Mouse (Mus musculus): Measurements from ENCODE around the gene Scml4.

Scml4 gene

DNA sequence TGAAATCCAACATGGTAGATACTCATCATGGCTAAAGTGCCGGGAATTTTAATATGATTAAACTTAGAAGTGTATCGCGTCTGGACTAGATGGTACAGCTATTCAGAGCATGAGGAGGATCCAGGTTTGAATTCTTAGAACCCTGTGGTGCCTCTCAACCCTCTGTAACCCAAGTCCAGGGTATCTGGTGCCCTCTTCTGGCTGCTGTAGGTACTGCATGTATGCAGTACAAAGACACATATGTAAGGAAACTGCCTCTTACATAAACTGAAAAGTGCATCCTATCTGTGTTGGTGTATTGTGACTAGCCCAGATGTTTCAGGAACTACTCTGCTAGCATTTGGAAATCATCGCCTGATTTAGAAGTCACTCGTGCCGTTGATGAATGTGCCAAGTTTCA is 129.7 kb downstream of the Scml4 start:
- peak; percentile 88 for DNase-seq (ENCODE audit: low read depth, low spot score)

DNA sequence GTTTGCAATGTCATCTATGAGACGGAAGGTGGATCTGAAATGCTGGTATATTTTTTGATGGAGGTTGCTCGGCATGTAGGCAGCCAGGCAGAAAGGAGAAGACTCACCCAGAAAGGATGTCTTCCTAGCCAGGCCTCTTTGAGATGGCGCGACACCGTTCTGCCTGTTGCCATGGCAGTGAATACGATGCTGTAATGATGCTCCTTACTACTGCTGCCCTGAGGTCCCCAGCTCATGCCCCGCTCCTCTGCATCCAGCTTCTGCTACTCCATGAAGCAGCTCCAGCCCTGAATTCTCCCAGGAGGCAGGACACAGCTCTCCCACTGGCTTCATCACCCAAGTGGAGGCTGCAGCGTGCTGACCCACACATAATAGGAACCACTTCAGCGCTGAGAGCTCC is 130.8 kb downstream of the Scml4 start:
- no peak for DNase-seq (ENCODE audit: low read depth, low spot score)

DNA sequence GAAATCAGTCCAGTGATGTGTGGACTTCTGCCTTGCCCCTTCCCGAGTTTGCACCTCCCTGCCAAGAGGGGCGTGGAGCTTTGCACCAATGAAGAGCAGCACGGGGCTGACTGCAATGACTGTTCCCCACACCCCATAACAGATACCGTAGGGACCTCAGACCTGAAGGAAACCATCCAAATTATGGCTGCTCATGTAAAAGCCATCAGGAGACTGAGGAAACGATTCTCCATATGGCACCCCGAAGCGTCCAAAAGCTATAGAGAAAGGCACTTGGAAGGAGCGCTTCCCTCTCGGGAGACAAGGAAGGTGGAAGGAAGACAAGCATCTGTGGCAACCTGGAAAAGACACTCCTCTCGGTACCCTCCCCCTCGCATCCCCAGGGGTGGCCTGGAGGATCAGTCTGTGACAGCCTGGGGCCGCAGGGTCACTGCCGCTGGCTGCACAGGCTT is 134.2 kb downstream of the Scml4 start:
- DNase-seq (ENCODE audit: low read depth, low spot score): peak; percentile 56

DNA sequence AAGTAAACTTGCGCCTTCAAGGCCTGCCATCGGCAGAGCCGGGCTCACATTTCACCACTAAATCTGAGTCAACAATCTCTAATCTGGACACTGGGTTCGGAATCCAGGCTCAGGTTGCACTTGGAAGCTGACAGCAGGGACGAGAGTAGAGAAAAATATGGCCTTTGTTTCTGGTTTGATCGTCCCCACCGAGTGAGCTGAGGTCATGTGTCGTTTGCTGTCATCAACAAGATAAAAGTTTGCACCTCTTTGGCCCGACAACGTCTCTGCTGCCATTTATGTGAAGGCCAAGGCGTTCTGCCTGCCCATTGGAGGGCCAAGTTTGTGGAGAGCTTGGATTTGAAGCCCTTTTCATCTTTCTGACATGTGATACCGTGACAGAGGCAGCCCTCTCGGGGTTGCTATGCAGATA is 135.3 kb downstream of the Scml4 start:
- peak; percentile 69 for DNase-seq (ENCODE audit: low read depth, low spot score)

DNA sequence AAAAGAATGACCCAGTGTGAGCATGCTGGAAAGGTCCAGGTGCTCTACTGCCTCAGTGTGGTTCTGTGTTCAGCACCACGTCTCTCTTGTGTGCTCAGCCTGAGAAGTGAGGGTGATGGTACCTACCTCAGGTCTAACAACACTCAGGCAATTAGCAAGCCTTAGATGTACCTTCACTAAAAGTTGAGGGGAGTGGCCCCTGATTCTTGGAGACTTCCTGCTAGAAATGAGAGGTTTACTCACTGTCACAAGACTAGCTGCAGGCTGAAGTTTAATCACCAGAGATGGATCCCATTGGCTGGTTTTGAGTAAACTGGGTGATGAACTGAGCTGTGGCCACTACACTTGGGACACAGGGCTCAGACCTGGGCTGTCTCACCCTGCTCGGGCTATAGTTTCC is 137.1 kb downstream of the Scml4 start:
- no peak for DNase-seq (ENCODE audit: low read depth, low spot score)

DNA sequence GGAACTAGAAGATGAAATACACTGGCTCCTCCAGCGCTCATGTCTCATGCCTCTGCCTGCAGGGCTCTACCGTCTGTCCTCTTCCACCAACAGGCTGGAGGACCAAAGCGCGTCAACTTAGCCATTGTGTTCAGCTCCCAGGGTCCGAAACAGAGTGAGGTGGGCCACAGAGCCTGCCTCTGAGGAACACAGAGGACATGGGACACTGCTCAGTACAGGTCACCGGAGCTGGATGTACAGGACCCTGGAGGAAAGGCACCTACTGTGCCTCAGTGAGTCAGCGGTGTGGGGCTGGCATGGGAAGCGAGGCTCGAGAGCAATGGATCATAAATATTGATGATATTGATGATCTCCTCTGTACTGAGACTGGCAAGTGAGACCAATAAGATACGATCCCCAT is 139.2 kb downstream of the Scml4 start:
- no peak for DNase-seq (ENCODE audit: low read depth, low spot score)

DNA sequence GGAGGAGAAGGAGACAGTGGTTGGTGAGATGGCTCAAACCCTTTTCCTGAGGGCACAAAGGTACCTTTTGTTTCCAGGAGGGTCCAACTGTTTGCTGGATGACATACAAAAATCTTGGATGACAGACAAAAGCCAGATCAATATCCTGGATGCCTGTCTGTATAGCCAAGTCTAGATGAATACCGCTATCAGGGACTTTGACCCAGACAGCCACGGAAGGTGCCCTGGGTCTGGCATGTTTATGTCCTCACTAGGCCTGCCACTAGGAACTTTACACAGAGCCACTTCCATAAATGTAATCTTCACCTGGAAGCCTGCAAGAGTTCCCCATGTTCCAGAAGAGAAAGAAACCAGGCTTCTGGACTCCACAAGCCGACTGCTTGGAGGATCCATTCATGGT is 141.3 kb downstream of the Scml4 start:
- DNase-seq (ENCODE audit: low read depth, low spot score): no peak

DNA sequence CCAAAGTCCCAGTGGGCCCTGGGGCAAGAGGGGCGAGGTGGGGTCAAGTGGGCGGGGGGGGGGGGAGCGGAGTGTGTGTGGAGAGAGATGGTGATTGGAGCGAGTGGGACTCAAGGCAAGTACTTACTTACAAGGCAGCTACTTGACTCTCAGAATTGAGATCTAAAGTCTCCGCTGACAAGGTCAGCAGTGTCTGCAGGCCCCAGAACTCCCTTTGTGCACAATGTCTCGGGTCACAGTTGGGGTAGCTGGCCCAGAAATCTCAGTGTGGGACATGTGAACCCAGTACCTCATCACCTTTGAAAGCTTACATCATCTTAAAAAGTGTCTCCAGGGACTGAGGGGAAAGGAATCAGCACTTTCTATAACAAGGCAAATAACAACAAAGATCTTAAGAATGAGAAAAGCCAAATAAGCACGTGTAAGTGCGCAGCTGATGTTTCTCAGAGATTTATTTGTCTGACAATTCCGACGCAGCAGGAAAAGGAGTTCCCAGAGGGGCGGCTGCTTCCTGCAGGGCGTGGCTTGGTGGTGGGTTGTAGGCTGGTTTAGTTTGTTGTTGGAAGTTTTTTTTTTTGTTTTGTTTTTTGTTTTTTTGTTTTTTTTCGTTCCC is 142.0 kb downstream of the Scml4 start:
- peak; percentile 48 for DNase-seq (ENCODE audit: low read depth, low spot score)

DNA sequence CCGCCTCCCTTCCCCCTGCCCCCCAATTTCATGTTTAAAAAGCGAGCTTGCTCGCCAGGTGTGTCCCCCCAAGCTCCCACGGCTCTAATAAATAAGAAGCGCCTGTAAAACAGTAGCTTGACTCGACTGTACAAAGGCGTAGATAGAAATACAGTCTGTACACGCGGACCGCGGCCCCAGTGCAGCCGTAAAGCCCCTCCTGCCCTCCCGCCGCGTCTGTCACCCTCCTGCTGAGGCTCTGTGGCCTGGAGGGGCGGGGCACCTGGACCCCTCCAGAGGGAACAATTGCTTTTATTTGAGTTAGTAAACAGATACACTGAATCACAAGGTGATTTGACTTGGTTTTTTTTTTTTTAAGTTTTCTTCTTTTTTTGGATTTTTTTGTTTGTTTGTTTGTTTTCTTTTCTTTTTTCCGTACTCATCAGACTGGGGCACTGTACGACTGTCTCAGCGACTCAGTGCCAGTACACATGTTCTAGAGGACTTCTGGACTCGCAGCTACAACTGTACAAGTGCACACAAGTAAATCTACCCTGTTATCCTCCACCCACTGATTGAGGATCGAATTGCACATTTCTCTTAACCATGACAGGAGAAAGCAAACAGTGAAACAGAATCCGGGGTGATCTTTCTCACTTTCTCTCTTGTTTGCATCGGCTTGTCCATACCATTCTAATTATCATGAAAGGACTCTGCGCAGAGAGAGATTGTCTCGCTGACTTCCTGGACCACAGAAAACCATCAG is 142.7 kb downstream of the Scml4 start:
- peak; percentile 68 for DNase-seq (ENCODE audit: low read depth, low spot score)

DNA sequence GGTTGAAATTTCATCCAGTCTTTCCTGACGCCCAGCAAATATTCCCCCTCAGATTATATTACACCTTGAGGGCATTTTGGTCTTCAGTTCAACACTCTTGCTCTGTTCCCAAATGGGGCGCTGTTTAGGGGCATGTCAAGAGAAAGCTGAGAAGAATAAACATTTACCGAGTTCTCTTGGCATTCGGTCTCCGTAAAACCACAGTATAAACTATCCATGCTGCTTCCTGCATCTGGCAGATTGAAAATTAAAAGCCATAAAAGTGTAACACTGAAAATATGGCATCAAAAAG is 143.2 kb downstream of the Scml4 start:
- DNase-seq (ENCODE audit: low read depth, low spot score): no peak

DNA sequence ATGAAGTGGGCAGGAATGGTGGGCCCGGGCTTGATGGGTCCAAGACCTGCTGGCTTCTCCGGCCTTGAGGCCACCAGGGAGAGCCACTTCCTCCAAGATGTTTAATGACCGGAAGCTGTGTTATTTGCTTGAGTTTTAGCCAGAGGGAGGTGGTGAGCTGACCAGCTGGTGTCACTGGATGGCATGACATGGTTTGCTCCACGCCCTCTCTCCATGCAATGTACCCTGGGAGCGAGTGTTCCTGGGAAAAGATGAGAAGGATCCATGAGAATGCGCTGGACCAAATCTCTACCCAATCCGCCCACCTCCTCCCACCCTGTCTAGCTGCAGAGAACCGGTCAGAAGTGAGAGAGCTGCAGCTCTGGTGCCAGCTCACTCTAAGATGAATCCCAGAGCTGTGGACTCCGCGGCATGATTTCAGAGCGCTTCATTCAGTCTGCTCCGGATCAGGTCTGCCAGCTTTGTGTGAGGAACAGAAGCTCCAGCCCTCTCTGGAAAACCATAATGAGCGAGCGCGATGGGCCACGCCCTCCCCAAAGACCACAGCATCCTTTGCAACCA is 144.1 kb downstream of the Scml4 start:
- no peak for DNase-seq (ENCODE audit: low read depth, low spot score)

DNA sequence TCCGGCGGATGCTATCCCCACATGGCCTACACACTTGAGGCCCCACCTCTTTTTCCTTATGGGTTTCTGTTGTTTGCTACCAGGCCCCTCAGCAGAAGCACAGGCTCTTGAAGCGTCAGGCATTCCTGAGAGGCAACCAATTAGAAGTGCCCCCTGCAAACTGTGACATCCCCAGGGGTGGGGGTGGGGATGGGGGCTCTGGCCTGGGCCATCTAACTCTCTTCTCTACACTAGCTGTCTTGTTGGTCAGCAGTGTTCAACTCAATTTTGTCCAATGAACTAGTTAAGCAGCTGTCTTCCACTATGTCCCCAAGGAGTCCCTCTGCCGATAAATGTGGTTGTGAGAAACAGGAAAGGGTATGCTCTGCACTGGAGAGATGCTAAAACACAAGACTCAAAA is 144.9 kb downstream of the Scml4 start:
- DNase-seq (ENCODE audit: low read depth, low spot score): no peak

DNA sequence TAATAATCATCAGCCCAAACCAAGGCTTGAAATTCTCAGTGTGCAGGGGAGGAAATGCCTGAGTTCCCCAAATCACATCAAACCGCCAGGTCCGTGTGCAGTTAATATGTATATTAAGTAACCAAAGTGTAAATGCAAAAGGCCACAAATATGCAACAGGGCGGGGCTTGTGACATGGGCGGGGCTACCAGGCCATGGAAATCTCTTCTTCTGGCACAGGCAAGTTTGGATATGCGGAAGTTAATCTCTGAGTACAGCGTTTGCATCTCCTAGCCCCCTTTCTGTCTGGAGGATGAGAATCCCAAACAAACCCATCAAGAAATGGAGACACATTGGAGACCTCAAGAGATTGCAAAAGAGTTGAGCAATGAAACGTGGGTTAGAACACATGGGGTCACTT is 145.5 kb downstream of the Scml4 start:
- DNase-seq (ENCODE audit: low read depth, low spot score): no peak

DNA sequence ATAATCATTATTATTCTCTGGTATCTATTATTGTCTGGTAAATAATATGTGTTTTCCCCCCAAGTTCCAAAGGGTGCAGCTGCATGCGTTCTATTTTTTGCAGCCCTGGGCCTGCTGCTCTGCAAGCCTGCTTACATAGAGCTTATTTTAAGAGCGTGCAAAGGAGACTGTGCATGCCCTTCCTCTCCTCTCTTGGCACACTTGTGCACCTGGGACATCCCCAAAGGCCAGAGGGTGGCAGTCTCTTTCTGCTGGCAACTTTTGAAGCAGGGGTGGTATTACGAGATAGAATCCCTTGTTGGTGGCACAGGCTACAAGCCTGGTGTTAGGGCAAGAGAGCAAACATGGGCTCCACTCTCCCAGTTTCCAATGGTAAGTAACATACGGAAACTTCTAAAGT is 146.4 kb downstream of the Scml4 start:
- DNase-seq (ENCODE audit: low read depth, low spot score): no peak

DNA sequence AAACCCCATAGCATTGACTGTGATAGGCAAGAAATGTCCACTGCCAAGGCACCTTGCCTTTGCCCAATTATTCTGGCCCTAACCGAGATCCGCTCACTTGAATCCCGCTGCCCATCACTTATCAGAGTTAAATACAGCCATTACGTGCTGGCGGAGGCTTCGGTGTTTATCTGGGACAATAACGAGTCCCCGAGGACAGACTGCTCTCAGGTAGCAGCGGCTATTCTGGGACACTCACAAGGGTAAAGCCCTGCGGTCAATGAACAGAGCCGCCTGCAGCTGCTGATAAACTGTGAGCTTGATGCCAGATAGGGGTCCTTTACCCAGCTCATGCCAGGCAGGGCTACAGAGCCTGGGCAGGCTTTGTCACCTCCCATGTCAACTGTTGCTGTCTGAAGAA is 147.9 kb downstream of the Scml4 start:
- no peak for DNase-seq (ENCODE audit: low read depth, low spot score)

Data from mesoderm, embryonic 11.5 days (tissue).